Mouse (Mus musculus) thymus, adult 2 months (tissue): ENCODE measurements around the gene Mas1.

Source experiments
- CTCF ChIP-seq: fragments of 200-500 bp; IDR thresholded peaks from 2 replicates; pipeline ENCODE4 v1.5.1; 2012; ENCODE audit warnings: mild to moderate bottlenecking, control low read depth, low read length, moderate library complexity, borderline replicate concordance; ENCODE audit not compliant: control insufficient read depth, poor library complexity, insufficient read depth; ENCODE audit errors: extremely low read depth
- POLR2A ChIP-seq: fragments of 200-500 bp; IDR thresholded peaks from 2 replicates; pipeline ENCODE4 v1.6.1; 2012; ENCODE audit warnings: mild to moderate bottlenecking, low read length, control low read depth, moderate library complexity; ENCODE audit not compliant: control insufficient read depth, poor library complexity, insufficient read depth; ENCODE audit errors: extremely low read depth

GRCm38 (mm10) chr17:12904349-12904748 is 36.4 kb upstream of the Mas1 start:
- no peak for TF ChIP-seq POLR2A
- TF ChIP-seq CTCF = no peak
